In genomic region chr7:99845533-99846236, GRCm38 (mm10) we compare ENCODE assay signal across 30 mouse cellular contexts. TPM values are rescaled to one million over a fixed set of nuclear protein-coding genes. Genes with fewer than 3 reads are reported as not detected.
DNase-seq lines count a peak whose midpoint lies in the region; ATAC-seq and TF ChIP-seq lines count a peak whose summit lies in the region.
"Had no signal": no experiment of that assay in that cellular context is flagged by ENCODE, and none has a peak within 500 bp of the region (broad histone marks: within the 10 kb centered on the region; RNA-seq: fewer than 3 reads in every experiment).

No protein-coding gene starts in this region.

- DNase-seq in gastrocnemius, adult 2 months: no peak
- DNase-seq in gastrocnemius, postnatal 4 days (ENCODE audit: low spot score in 2 of 2): no peak
- no peak for DNase-seq in heart, postnatal 4 days
- no peak for DNase-seq in Muller cell, postnatal 12 days (ENCODE audit: inconsistent ontology term)
- no peak for DNase-seq in MN1 (ENCODE audit: low spot score)
- DNase-seq: adrenal gland, postnatal 25 days; cerebellum, adult 11-12 months; cerebellum, postnatal 10 days; gastrocnemius, postnatal 10 days; kidney, adult 8-10 months; kidney, postnatal 4 days; lung, postnatal 36 days had no signal

- 85% methylated on average over 8 of the region's 8 CpGs for WGBS in heart, embryonic 11.5 days (ENCODE audit: insufficient replicate concordance)
- 82% methylated on average over 8 of the region's 8 CpGs for WGBS in heart, embryonic 14.5 days
- WGBS in intestine, postnatal 0 days: 64% methylated on average over 8 of the region's 8 CpGs

- H3K27me3 ChIP-seq in heart, embryonic 11.5 days (ENCODE audit: control insufficient read depth, insufficient read depth, low read length): no peaks in the 10 kb centered on the region
- H3K27me3 ChIP-seq in heart, embryonic 14.5 days (ENCODE audit: control insufficient read depth, insufficient read depth, low read length): no peaks in the 10 kb centered on the region
- no peaks in the 10 kb centered on the region for H3K27me3 ChIP-seq in intestine, postnatal 0 days (replicated peaks; ENCODE audit: control insufficient read depth, insufficient read depth, low read length)
- H3K27me3 ChIP-seq: embryonic facial prominence, embryonic 13.5 days; forebrain, embryonic 15.5 days; limb, embryonic 13.5 days; lung, embryonic 15.5 days; megakaryocyte, embryonic 14.5 days; midbrain, embryonic 12.5 days; neural tube, embryonic 13.5 days had no signal

- no peak for ATAC-seq in heart, embryonic 11.5 days (replicated peaks; ENCODE audit: insufficient number of reproducible peaks, low FRiP score, low TSS enrichment)
- ATAC-seq in heart, embryonic 14.5 days (ENCODE audit: insufficient number of reproducible peaks, insufficient read depth, low FRiP score, low read depth): no peak
- peak; percentile 75 for ATAC-seq in intestine, postnatal 0 days
- ATAC-seq: forebrain, embryonic 15.5 days had no signal

- no peak for TF ChIP-seq CTCF in gastrocnemius, adult 2 months (IDR thresholded peaks at IDR 0.05)
- no peak for TF ChIP-seq CTCF in intestine, postnatal 0 days (IDR thresholded peaks at IDR 0.05; ENCODE audit: low read depth)

- H3K4me2 ChIP-seq in heart, embryonic 11.5 days: no peak overlapping the region
- peak overlapping the region; percentile 21; the same call in 1 of the 2 replicates for H3K4me2 ChIP-seq in heart, embryonic 14.5 days (ENCODE audit: low read length)
- no peak overlapping the region for H3K4me2 ChIP-seq in intestine, postnatal 0 days (replicated peaks; ENCODE audit: low read depth)
- H3K4me2 ChIP-seq: embryonic facial prominence, embryonic 13.5 days; forebrain, embryonic 15.5 days; hindbrain, embryonic 14.5 days; limb, embryonic 13.5 days; liver, embryonic 11.5 days; lung, embryonic 15.5 days; midbrain, embryonic 12.5 days; neural tube, embryonic 13.5 days had no signal

- peaks cover 18% of the 10 kb centered on the region for H3K36me3 ChIP-seq in heart, embryonic 11.5 days (ENCODE audit: control insufficient read depth, insufficient read depth, low read length)
- H3K36me3 ChIP-seq in heart, embryonic 14.5 days (ENCODE audit: control insufficient read depth, insufficient read depth, low read length): peaks cover 82% of the 10 kb centered on the region
- peaks cover 55% of the 10 kb centered on the region for H3K36me3 ChIP-seq in intestine, postnatal 0 days (ENCODE audit: control insufficient read depth, insufficient read depth)

- H3K9me3 ChIP-seq in heart, embryonic 11.5 days (replicated peaks; ENCODE audit: control insufficient read depth, low read length): no peaks in the 10 kb centered on the region
- H3K9me3 ChIP-seq in heart, embryonic 14.5 days (ENCODE audit: control insufficient read depth, low read length): no peaks in the 10 kb centered on the region
- H3K9me3 ChIP-seq in intestine, postnatal 0 days (ENCODE audit: control insufficient read depth): no peaks in the 10 kb centered on the region
- H3K9me3 ChIP-seq: embryonic facial prominence, embryonic 13.5 days; forebrain, embryonic 10.5 days; forebrain, embryonic 15.5 days; G1E; limb, embryonic 13.5 days; lung, embryonic 15.5 days; megakaryocyte, embryonic 14.5 days; midbrain, embryonic 12.5 days; neural tube, embryonic 13.5 days had no signal

- no peak overlapping the region for H3K9ac ChIP-seq in heart, embryonic 11.5 days (ENCODE audit: low read depth, low read length)
- H3K9ac ChIP-seq in heart, embryonic 14.5 days (ENCODE audit: low read length): no peak overlapping the region
- H3K9ac ChIP-seq in intestine, postnatal 0 days (ENCODE audit: low read depth, low read length): no peak overlapping the region
- H3K9ac ChIP-seq: embryonic facial prominence, embryonic 13.5 days; forebrain, embryonic 15.5 days; hindbrain, embryonic 14.5 days; limb, embryonic 13.5 days; lung, embryonic 15.5 days; midbrain, embryonic 12.5 days; neural tube, embryonic 13.5 days had no signal

- intact Hi-C loops in gastrocnemius, adult 2 months (cut with DNase I): no loop called here

- peak overlapping the region; percentile 93 for H3K27ac ChIP-seq in gastrocnemius, adult 2 months
- H3K27ac ChIP-seq in heart, embryonic 11.5 days (ENCODE audit: low read depth, low read length): peak overlapping the region; percentile 43; the same call in 1 of the 2 replicates
- H3K27ac ChIP-seq in heart, embryonic 14.5 days (replicated peaks in 1 of 2; ENCODE audit: control insufficient read depth in 1 of 2, insufficient read depth in 1 of 2, low read depth in 2 of 2, low read length in 2 of 2): peak overlapping the region; percentile 70 to 78
- peak overlapping the region; percentile 66 for H3K27ac ChIP-seq in intestine, postnatal 0 days (ENCODE audit: low read depth, low read length)
- H3K27ac ChIP-seq: embryonic facial prominence, embryonic 13.5 days; forebrain, embryonic 10.5 days; forebrain, embryonic 15.5 days; hindbrain, embryonic 14.5 days; kidney, postnatal 0 days; limb, embryonic 13.5 days; lung, embryonic 15.5 days; midbrain, embryonic 12.5 days; neural tube, embryonic 13.5 days had no signal

- peak overlapping the region; percentile 44 for H3K4me3 ChIP-seq in gastrocnemius, adult 2 months
- H3K4me3 ChIP-seq in heart, embryonic 11.5 days (ENCODE audit: low read depth, low read length): no peak overlapping the region
- no peak overlapping the region for H3K4me3 ChIP-seq in heart, embryonic 14.5 days (ENCODE audit: control insufficient read depth in 1 of 2, insufficient read depth in 1 of 2, low read depth in 1 of 2, low read length in 2 of 2)
- H3K4me3 ChIP-seq in intestine, postnatal 0 days (ENCODE audit: low read depth, low read length): no peak overlapping the region
- H3K4me3 ChIP-seq: embryonic facial prominence, embryonic 13.5 days; forebrain, embryonic 10.5 days; forebrain, embryonic 15.5 days; limb, embryonic 13.5 days; lung, embryonic 15.5 days; megakaryocyte, embryonic 14.5 days; midbrain, embryonic 12.5 days; neural tube, embryonic 13.5 days had no signal

- H3K4me1 ChIP-seq in heart, embryonic 11.5 days (ENCODE audit: control insufficient read depth, insufficient read depth, low read length): peaks cover 10% of the 10 kb centered on the region
- peaks cover 3 to 19% of the 10 kb centered on the region in 2 experiments; a peak in 3 of 4 replicates for H3K4me1 ChIP-seq in heart, embryonic 14.5 days (ENCODE audit: control insufficient read depth in 2 of 2, insufficient read depth in 2 of 2, low read length in 2 of 2)
- H3K4me1 ChIP-seq in intestine, postnatal 0 days (replicated peaks; ENCODE audit: control insufficient read depth, insufficient read depth, low read length): no peaks in the 10 kb centered on the region
- H3K4me1 ChIP-seq: embryonic facial prominence, embryonic 13.5 days; forebrain, embryonic 10.5 days; forebrain, embryonic 15.5 days; limb, embryonic 13.5 days; lung, embryonic 15.5 days; midbrain, embryonic 12.5 days had no signal

RNA-seq across cellular contexts. Expression of gene Xrra1, which starts 13.2 kb away (rescaled TPM):
- total RNA-seq in gastrocnemius, adult 2 months (2021): under 1 TPM; 0.11 to 0.59 TPM
- total RNA-seq in gastrocnemius, postnatal 4 days (2021): 1 to 10 TPM; 2.1 to 2.4 TPM
- 0.23 and 0.49 TPM in 2 replicates for polyA plus RNA-seq in heart, embryonic 11.5 days (2014; fragmentation: Nextera tagmentation; extraction: Ambion mirVana)
- under 1 TPM; 0.17 to 0.20 TPM for total RNA-seq in heart, postnatal 4 days (2021)
- polyA plus RNA-seq in heart, embryonic 14.5 days (2014; fragmentation: Nextera tagmentation; extraction: Ambion mirVana): 0.09 TPM in 2 replicates
- polyA plus RNA-seq in intestine, postnatal 0 days (2015; fragmentation: Nextera tagmentation; extraction: Ambion mirVana): 0.17 TPM in 1 of 2 replicates, not detected in the other
- total RNA-seq: common myeloid progenitor, adult 5-6 weeks had no signal
- polyA plus RNA-seq: liver, embryonic 16.5 days; small intestine, adult 2 months had no signal

RNA-seq across cellular contexts. Expression of gene Neu3, which starts 17.5 kb away (rescaled TPM):
- 1 to 10 TPM; 2.1 to 3.4 TPM for total RNA-seq in gastrocnemius, adult 2 months (2021)
- total RNA-seq in gastrocnemius, postnatal 4 days (2021): 1 to 10 TPM; 2.4 to 2.8 TPM
- polyA plus RNA-seq in heart, embryonic 11.5 days (2014; fragmentation: Nextera tagmentation; extraction: Ambion mirVana): 2.9 and 3.2 TPM in 2 replicates
- 1 to 10 TPM; 3.1 to 3.6 TPM for total RNA-seq in heart, postnatal 4 days (2021)
- 4.0 and 4.2 TPM in 2 replicates for polyA plus RNA-seq in heart, embryonic 14.5 days (2014; fragmentation: Nextera tagmentation; extraction: Ambion mirVana)
- 2.5 TPM in 2 replicates for polyA plus RNA-seq in intestine, postnatal 0 days (2015; fragmentation: Nextera tagmentation; extraction: Ambion mirVana)

RNA-seq across cellular contexts. Expression of gene Spcs2, which starts 17.6 kb away (rescaled TPM):
- 10 to 100 TPM; 76.7 to 79.4 TPM for total RNA-seq in gastrocnemius, adult 2 months (2021)
- total RNA-seq in gastrocnemius, postnatal 4 days (2021): 10 to 100 TPM; 80.1 to 80.8 TPM
- polyA plus RNA-seq in heart, embryonic 11.5 days (2014; fragmentation: Nextera tagmentation; extraction: Ambion mirVana): 208 and 229 TPM in 2 replicates
- total RNA-seq in heart, postnatal 4 days (2021): 10 to 100 TPM; 64.0 to 68.1 TPM
- 169 TPM in 2 replicates for polyA plus RNA-seq in heart, embryonic 14.5 days (2014; fragmentation: Nextera tagmentation; extraction: Ambion mirVana)
- 237 and 238 TPM in 2 replicates for polyA plus RNA-seq in intestine, postnatal 0 days (2015; fragmentation: Nextera tagmentation; extraction: Ambion mirVana)

Comparison
In these comparisons a context has a peak if more than half of its experiments do, and no peak if none do; other contexts are left out.
1. H3K27ac ChIP-seq: peak in every context shown above with its lines; median percentile 93 in gastrocnemius, adult 2 months; 74 in heart, embryonic 14.5 days; 66 in intestine, postnatal 0 days; 43 in heart, embryonic 11.5 days.